Mouse (Mus musculus) liver, adult 2 months (tissue): ENCODE measurements around the gene LTO1. TPM values are rescaled to one million over a fixed set of nuclear protein-coding genes. Genes with fewer than 3 reads are reported as not detected.
A peak's percentile ranks its signal among the peaks of the same experiment; 100 is the strongest.

Experiments used
- DNase-seq: peaks from one replicate; pipeline ENCODE4 v3.0.0-alpha.2; 2011; ENCODE audit warnings: low read depth, low spot score; ENCODE audit errors: extremely low read depth
- H3K27ac ChIP-seq: fragments of 200-500 bp; replicated peaks from 2 replicates; pipeline ENCODE4 v1.5.1; 2012; ENCODE audit warnings: low read depth, mild to moderate bottlenecking, control low read depth, inconsistent platforms, low read length; ENCODE audit not compliant: insufficient read depth
- H3K27me3 ChIP-seq: fragments of 200-500 bp; 2 replicates; pipeline ENCODE4 v1.6.1; 2012; ENCODE audit warnings: mild to moderate bottlenecking, moderate library complexity, low read length, inconsistent platforms; ENCODE audit not compliant: control insufficient read depth, insufficient read depth
- H3K36me3 ChIP-seq: fragments of 200-500 bp; 2 replicates; pipeline ENCODE4 v1.6.1; 2012; ENCODE audit warnings: low read length, inconsistent platforms; ENCODE audit not compliant: control insufficient read depth, insufficient read depth
- H3K4me1 ChIP-seq: fragments of 200-500 bp; 2 replicates; pipeline ENCODE4 v1.6.1; 2011; ENCODE audit warnings: low read length; ENCODE audit not compliant: control insufficient read depth, insufficient read depth
- H3K4me3 ChIP-seq: fragments of 200-500 bp; 2 replicates; pipeline ENCODE4 v1.5.1; 2011; ENCODE audit warnings: low read depth, mild to moderate bottlenecking, control low read depth, low read length, moderate library complexity; ENCODE audit not compliant: insufficient read depth
- H3K79me2 ChIP-seq: fragments of 200-500 bp; 2 replicates; pipeline ENCODE4 v1.6.1; 2012; ENCODE audit warnings: inconsistent platforms, mild to moderate bottlenecking, low read length, moderate library complexity; ENCODE audit not compliant: control insufficient read depth, insufficient read depth
- H3K9ac ChIP-seq: fragments of 200-500 bp; 2 replicates; pipeline ENCODE4 v1.6.1; 2012; ENCODE audit warnings: low read depth, mild to moderate bottlenecking, control low read depth, inconsistent platforms, low read length
- CTCF ChIP-seq: fragments of 200-500 bp; IDR thresholded peaks from 2 replicates; pipeline ENCODE4 v1.5.1; 2011; ENCODE audit warnings: low read depth, low read length, control low read depth
- POLR2A ChIP-seq: fragments of 200-500 bp; IDR thresholded peaks from 2 replicates; pipeline ENCODE4 v1.6.1; 2011; ENCODE audit warnings: low read length, control low read depth; ENCODE audit not compliant: insufficient read depth; ENCODE audit errors: extremely low read depth
- WGBS: fragments of 180-500 bp; shearing (Covaris S2); methylation state at CpG from one replicate; pipeline ENCODE4 v1.1.7; 2018; 5-methylcytosine and 5-hydroxymethylcytosine counted together
- polyA plus RNA-seq: library from polyadenylated mRNA; depleted of rRNA; stranded (reverse); fragments of >200 nt; gene quantifications from 2 replicates; pipeline ENCODE4 v1.2.3, GENCODE M21; 2012
- total RNA-seq: library from RNA; depleted of rRNA; stranded (reverse); fragments of >200 nt; gene quantifications from 2 replicates; pipeline ENCODE4 v1.2.3, GENCODE M21; 2014

The LTO1 gene
- total and polyA plus RNA-seq, 2 experiments: 8.9 to 11.2 TPM

DNA sequence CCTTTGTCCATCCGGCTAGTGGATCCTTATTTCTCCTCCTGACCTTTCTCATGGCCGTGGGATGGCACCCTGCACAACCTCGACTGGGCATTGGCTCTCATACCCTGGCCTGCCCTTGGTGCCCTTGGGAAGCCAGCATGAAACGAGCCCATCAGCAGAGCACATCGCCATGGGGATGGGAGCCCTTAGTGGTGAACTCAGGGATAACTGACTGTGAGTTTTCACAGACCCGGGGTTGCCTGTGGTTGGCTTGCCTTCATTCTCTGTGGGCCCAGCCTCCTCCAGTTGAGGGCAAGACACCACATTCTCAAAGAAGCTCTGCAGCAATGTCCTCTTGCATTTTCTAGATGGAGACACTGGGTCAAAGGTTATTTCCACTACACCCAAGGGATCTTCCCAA is 22.6 kb upstream of the LTO1 start:
- Histone ChIP-seq H3K27ac (no peak overlapping the region), H3K79me2 (no peaks in the 10 kb centered on the region), H3K27me3 (peaks cover 18% of the 10 kb centered on the region), H3K9ac (no peak overlapping the region), H3K36me3 (no peaks in the 10 kb centered on the region), H3K4me3 (no peak overlapping the region), H3K4me1 (no peaks in the 10 kb centered on the region)
- no peak for TF ChIP-seq POLR2A
- no peak for TF ChIP-seq CTCF
- 61% methylated on average over 6 of the region's 6 CpGs for WGBS
- DNase-seq: no peak

- Histone ChIP-seq H3K4me1 (no peaks in the 10 kb centered on the region), H3K36me3 (no peaks in the 10 kb centered on the region), H3K9ac (no peak overlapping the region), H3K4me3 (no peak overlapping the region), H3K27ac (no peak overlapping the region), H3K79me2 (no peaks in the 10 kb centered on the region), H3K27me3 (peaks cover 16% of the 10 kb centered on the region)
- 11% methylated on average over 5 of the region's 5 CpGs for WGBS
- DNase-seq: no peak
- TF ChIP-seq CTCF (no peak), POLR2A (no peak)
Measured at GRCm38 (mm10) chr7:144894191-144894590, 20.7 kb upstream of the LTO1 start.

GRCm38 (mm10) chr7:144894706-144895105 is 20.2 kb upstream of the LTO1 start:
- DNase-seq: no peak
- no peak overlapping the region for H3K27ac ChIP-seq
- no peak overlapping the region for H3K4me3 ChIP-seq
- H3K36me3 ChIP-seq: no peaks in the 10 kb centered on the region
- H3K9ac ChIP-seq: no peak overlapping the region
- no peaks in the 10 kb centered on the region for H3K79me2 ChIP-seq
- H3K27me3 ChIP-seq: peaks cover 14% of the 10 kb centered on the region
- TF ChIP-seq POLR2A (no peak), CTCF (no peak)
- H3K4me1 ChIP-seq: no peaks in the 10 kb centered on the region
- 15% methylated on average over 4 of the region's 4 CpGs for WGBS

- Histone ChIP-seq H3K36me3 (no peaks in the 10 kb centered on the region), H3K4me1 (no peaks in the 10 kb centered on the region), H3K79me2 (no peaks in the 10 kb centered on the region), H3K9ac (no peak overlapping the region), H3K4me3 (peak overlapping the region; percentile 39; the same call in 1 of the 2 replicates), H3K27me3 (peaks cover 13% of the 10 kb centered on the region), H3K27ac (no peak overlapping the region)
- peak; percentile 40 for DNase-seq
- TF ChIP-seq POLR2A: no peak
- peak; percentile 94 for TF ChIP-seq CTCF
- WGBS: 2% methylated on average over 37 of the region's 37 CpGs
Measured at GRCm38 (mm10) chr7:144895305-144896111, 19.4 kb upstream of the LTO1 start.

GRCm38 (mm10) chr7:144896294-144897218 is 18.3 kb upstream of the LTO1 start, which contains the start of gene Fgf15:
Gene Fgf15, plus strand, starts transcription at chr7:144896531.
- Histone ChIP-seq H3K27me3 (peaks cover 13% of the 10 kb centered on the region), H3K36me3 (no peaks in the 10 kb centered on the region), H3K27ac (no peak within 1 kb of the TSS), H3K4me3 (peak within 1 kb of the TSS; percentile 39; the same call in 1 of the 2 replicates), H3K4me1 (no peaks in the 10 kb centered on the region), H3K9ac (no peak within 1 kb of the TSS), H3K79me2 (no peaks in the 10 kb centered on the region)
- 4% methylated on average over 65 of the region's 65 CpGs for WGBS
- DNase-seq: no peak
- TF ChIP-seq POLR2A: no peak
- no peak for TF ChIP-seq CTCF
